Mouse (Mus musculus) intestine, embryonic 16.5 days (tissue): ENCODE data around the gene Agt. TPM values are rescaled to one million over a fixed set of nuclear protein-coding genes. Genes with fewer than 3 reads are reported as not detected.
A peak's percentile ranks its signal among the peaks of the same experiment; 100 is the strongest.

Experiments
- ATAC-seq: fragments of 200-750 bp; cut with Nextera tagmentation; 2 replicates; pipeline ENCODE4 v1.8.0; 2017; ENCODE audit warnings: moderate TSS enrichment, moderate library complexity
- H3K27ac ChIP-seq: fragments of 300-500 bp; sonication (generic); 2 replicates; pipeline ENCODE4 v1.5.1; 2014; ENCODE audit warnings: mild to moderate bottlenecking, low read length
- H3K27me3 ChIP-seq: fragments of 300-500 bp; sonication (generic); replicated peaks from 2 replicates; pipeline ENCODE4 v1.6.1; 2014; ENCODE audit warnings: low read length, control low read depth, mixed read lengths; ENCODE audit not compliant: control insufficient read depth, insufficient read depth
- H3K36me3 ChIP-seq: fragments of 300-500 bp; sonication (generic); 2 replicates; pipeline ENCODE4 v1.6.1; 2014; ENCODE audit warnings: low read length, control low read depth; ENCODE audit not compliant: control insufficient read depth, insufficient read depth
- H3K4me1 ChIP-seq: fragments of 300-500 bp; sonication (generic); 2 replicates; pipeline ENCODE4 v1.6.1; 2014; ENCODE audit warnings: low read length, control low read depth, mixed read lengths; ENCODE audit not compliant: control insufficient read depth, insufficient read depth
- H3K4me2 ChIP-seq: fragments of 300-500 bp; sonication (generic); 2 replicates; pipeline ENCODE4 v1.6.1; 2014; ENCODE audit warnings: low read depth, low read length, control low read depth
- H3K4me3 ChIP-seq: fragments of 300-500 bp; sonication (generic); 2 replicates; pipeline ENCODE4 v1.5.1; 2014; ENCODE audit warnings: mild to moderate bottlenecking, low read length
- H3K9ac ChIP-seq: fragments of 300-500 bp; sonication (generic); 2 replicates; pipeline ENCODE4 v1.6.1; 2014; ENCODE audit warnings: low read depth, low read length
- H3K9me3 ChIP-seq: fragments of 300-500 bp; sonication (generic); 2 replicates; pipeline ENCODE4 v1.6.1; 2016; ENCODE audit warnings: low read length, control low read depth; ENCODE audit not compliant: control insufficient read depth
- WGBS: fragments of 180-500 bp; shearing (Covaris S2); extraction: QIAGEN DNeasy Blood & Tissue Kit; methylation state at CpG from one replicate; pipeline ENCODE4 v1.1.7; 2014; 5-methylcytosine and 5-hydroxymethylcytosine counted together
- polyA plus RNA-seq: library from polyadenylated mRNA; unstranded; fragments of >200 nt; fragmentation: Nextera tagmentation; extraction: Ambion mirVana; gene quantifications from 2 replicates; pipeline ENCODE4 v1.2.1, GENCODE M21; 2015

The Agt gene
- polyA plus RNA-seq, 1 experiment from 2014 or later = 8.4 TPM

GRCm38 (mm10) chr8:124585718-124586425, 16.4 kb upstream of the Agt start:
- no peaks in the 10 kb centered on the region for H3K9me3 ChIP-seq
- no peak overlapping the region for H3K4me3 ChIP-seq
- ATAC-seq = peak; percentile 80
- H3K27me3 ChIP-seq = no peaks in the 10 kb centered on the region
- H3K27ac ChIP-seq = 0 out of 2 replicates have a peak overlapping the region, but pooled peaks have one; percentile 16
- 33% methylated on average over 3 of the region's 3 CpGs for WGBS
- H3K4me1 ChIP-seq = peaks cover 4% of the 10 kb centered on the region; the same call in 1 of the 2 replicates
- H3K4me2 ChIP-seq = no peak overlapping the region
- H3K9ac ChIP-seq = no peak overlapping the region; the same call in 1 of the 2 replicates
- no peaks in the 10 kb centered on the region for H3K36me3 ChIP-seq

- WGBS = 59% methylated on average over 1 of the region's 1 CpGs
- H3K9me3 ChIP-seq = no peaks in the 10 kb centered on the region
- H3K36me3 ChIP-seq = no peaks in the 10 kb centered on the region
- peak; percentile 24; the same call in 1 of the 2 replicates for ATAC-seq
- H3K4me1 ChIP-seq = peaks cover 5% of the 10 kb centered on the region
- H3K27me3 ChIP-seq = no peaks in the 10 kb centered on the region
- H3K27ac ChIP-seq = no peak overlapping the region
- no peak overlapping the region for H3K9ac ChIP-seq
- no peak overlapping the region for H3K4me2 ChIP-seq
- no peak overlapping the region for H3K4me3 ChIP-seq
Observed at GRCm38 (mm10) chr8:124576751-124577150, 7.2 kb upstream of the Agt start.

GRCm38 (mm10) chr8:124575811-124576210, 6.3 kb upstream of the Agt start, which contains the start of gene Capn9:
Gene Capn9, plus strand, starts transcription at chr8:124576111.
- H3K36me3 ChIP-seq = no peaks in the 10 kb centered on the region
- no peak within 1 kb of the TSS; the same call in 1 of the 2 replicates for H3K27ac ChIP-seq
- H3K4me1 ChIP-seq = peaks cover 11% of the 10 kb centered on the region
- no peak within 1 kb of the TSS for H3K9ac ChIP-seq
- no peaks in the 10 kb centered on the region for H3K9me3 ChIP-seq
- no peak within 1 kb of the TSS for H3K4me2 ChIP-seq
- H3K4me3 ChIP-seq = no peak within 1 kb of the TSS
- no peak for ATAC-seq
- WGBS = 84% methylated on average over 8 of the region's 8 CpGs
- no peaks in the 10 kb centered on the region for H3K27me3 ChIP-seq

- H3K9me3 ChIP-seq = no peaks in the 10 kb centered on the region
- H3K4me1 ChIP-seq = peaks cover 23% of the 10 kb centered on the region
- no peak overlapping the region for H3K4me2 ChIP-seq
- no peaks in the 10 kb centered on the region for H3K36me3 ChIP-seq
- no peak overlapping the region for H3K4me3 ChIP-seq
- H3K27me3 ChIP-seq = no peaks in the 10 kb centered on the region
- 0 out of 2 replicates have a peak overlapping the region, but pooled peaks have one; percentile 29 for H3K9ac ChIP-seq
- peak overlapping the region; percentile 78 for H3K27ac ChIP-seq
- WGBS = 60% methylated on average over 15 of the region's 15 CpGs
- ATAC-seq = peak; percentile 57
Observed at GRCm38 (mm10) chr8:124573552-124574340, 4.2 kb upstream of the Agt start.

- H3K27ac ChIP-seq = peak overlapping the region; percentile 48
- no peak for ATAC-seq
- H3K9me3 ChIP-seq = no peaks in the 10 kb centered on the region
- peaks cover 23% of the 10 kb centered on the region for H3K4me1 ChIP-seq
- H3K4me3 ChIP-seq = no peak overlapping the region
- H3K9ac ChIP-seq = no peak overlapping the region
- no peak overlapping the region for H3K4me2 ChIP-seq
- no peaks in the 10 kb centered on the region for H3K36me3 ChIP-seq
- H3K27me3 ChIP-seq = no peaks in the 10 kb centered on the region
Observed at GRCm38 (mm10) chr8:124572430-124572775, 2.9 kb upstream of the Agt start.

GRCm38 (mm10) chr8:124571732-124572429, 2.4 kb upstream of the Agt start:
- peak overlapping the region; percentile 80 for H3K27ac ChIP-seq
- no peaks in the 10 kb centered on the region for H3K27me3 ChIP-seq
- no peaks in the 10 kb centered on the region for H3K36me3 ChIP-seq
- no peak overlapping the region for H3K4me3 ChIP-seq
- H3K4me2 ChIP-seq = no peak overlapping the region
- H3K9me3 ChIP-seq = no peaks in the 10 kb centered on the region
- WGBS = 56% methylated on average over 8 of the region's 8 CpGs
- H3K4me1 ChIP-seq = peaks cover 23% of the 10 kb centered on the region
- ATAC-seq = peak; percentile 58
- H3K9ac ChIP-seq = no peak overlapping the region

GRCm38 (mm10) chr8:124569100-124569499, 406 bp downstream of the Agt start:
- H3K9ac ChIP-seq = no peak overlapping the region
- no peaks in the 10 kb centered on the region for H3K9me3 ChIP-seq
- no peak overlapping the region for H3K4me2 ChIP-seq
- no peaks in the 10 kb centered on the region for H3K27me3 ChIP-seq
- H3K4me3 ChIP-seq = no peak overlapping the region
- ATAC-seq = no peak
- no peak overlapping the region for H3K27ac ChIP-seq
- H3K36me3 ChIP-seq = no peaks in the 10 kb centered on the region
- peaks cover 23% of the 10 kb centered on the region for H3K4me1 ChIP-seq
- WGBS = 72% methylated on average over 2 of the region's 2 CpGs

- WGBS = 79% methylated on average over 3 of the region's 3 CpGs
- H3K4me2 ChIP-seq = no peak overlapping the region
- no peak for ATAC-seq
Observed at GRCm38 (mm10) chr8:124567584-124567983, 1.9 kb downstream of the Agt start.

GRCm38 (mm10) chr8:124567126-124567525, 2.4 kb downstream of the Agt start:
- no peak for ATAC-seq
- Histone ChIP-seq H3K9me3 (no peaks in the 10 kb centered on the region), H3K36me3 (no peaks in the 10 kb centered on the region), H3K4me3 (no peak overlapping the region), H3K4me2 (no peak overlapping the region), H3K27ac (no peak overlapping the region), H3K9ac (no peak overlapping the region), H3K27me3 (no peaks in the 10 kb centered on the region), H3K4me1 (peaks cover 18% of the 10 kb centered on the region)
- 73% methylated on average over 6 of the region's 6 CpGs for WGBS

More at GRCm38 (mm10) chr8:124567584-124567983, 1.9 kb downstream of the Agt start:
- no peaks in the 10 kb centered on the region for H3K36me3 ChIP-seq
- no peak overlapping the region for H3K4me3 ChIP-seq
- H3K9ac ChIP-seq = no peak overlapping the region
- no peak overlapping the region for H3K27ac ChIP-seq
- no peaks in the 10 kb centered on the region for H3K27me3 ChIP-seq
- H3K9me3 ChIP-seq = no peaks in the 10 kb centered on the region
- peaks cover 20% of the 10 kb centered on the region for H3K4me1 ChIP-seq
